Mouse (Mus musculus) R1 (cell line): ENCODE measurements at regions not wholly inside any gene's neighbourhood (a gene's known extent, or its start where the extent isn't known, plus 50 kb on each side); places are given as distances from the start of the nearest gene placed in this dataset.
"Not testable (repeated sequence)": the region's sequence is repeated elsewhere in the genome, so short reads cannot be mapped to it uniquely, and the experiment has no call there.

Experiments used
- DNase-seq: peaks from one replicate; pipeline ENCODE4 v3.0.0-alpha.2; 2018; ENCODE audit warnings: low read depth, low spot score

DNA sequence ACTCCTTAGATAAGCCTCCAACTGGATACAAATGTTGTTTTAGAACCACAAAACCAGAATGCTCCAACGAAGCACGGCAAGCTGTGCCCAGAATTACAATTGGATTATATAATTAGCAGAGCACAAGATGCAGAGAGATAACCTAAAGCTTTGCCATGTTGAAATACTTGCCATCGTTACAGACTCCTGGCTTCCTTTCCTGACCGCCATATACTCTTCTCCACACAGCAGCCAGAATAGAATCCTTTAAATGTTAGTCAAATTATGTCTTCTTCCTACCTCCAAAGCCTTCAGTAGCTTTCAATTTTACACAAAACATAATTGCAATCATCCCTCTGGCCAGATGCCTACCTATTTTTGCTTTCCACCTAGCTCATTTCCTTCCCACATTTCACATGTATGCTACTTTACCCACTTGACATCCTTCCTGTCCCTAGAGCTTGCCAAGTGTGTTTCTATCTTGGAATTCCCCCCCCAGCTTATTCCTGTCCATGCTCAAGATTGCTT lies 52.8 kb upstream of the G2e3 start:
- DNase-seq, result no peak

DNA sequence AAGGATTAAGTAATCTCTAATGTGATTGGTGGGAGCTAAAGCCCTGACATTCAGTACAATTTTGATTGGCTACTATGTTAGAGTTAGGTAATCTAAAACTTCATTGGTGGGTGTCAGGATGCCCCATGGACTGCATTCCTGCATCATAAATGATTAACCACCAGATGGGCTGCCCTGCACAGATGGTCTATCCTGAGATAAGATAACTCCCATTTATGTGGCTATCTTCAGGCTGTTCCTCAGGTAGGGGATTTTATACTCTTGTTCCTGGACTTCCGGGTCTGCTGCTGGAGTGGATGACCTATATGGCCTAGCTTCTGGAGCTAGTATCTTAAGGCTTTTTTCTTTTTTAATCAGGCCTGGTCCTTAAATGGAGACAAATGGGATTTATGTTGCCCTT lies 69.5 kb upstream of the G2e3 start:
- DNase-seq, result no peak

DNA sequence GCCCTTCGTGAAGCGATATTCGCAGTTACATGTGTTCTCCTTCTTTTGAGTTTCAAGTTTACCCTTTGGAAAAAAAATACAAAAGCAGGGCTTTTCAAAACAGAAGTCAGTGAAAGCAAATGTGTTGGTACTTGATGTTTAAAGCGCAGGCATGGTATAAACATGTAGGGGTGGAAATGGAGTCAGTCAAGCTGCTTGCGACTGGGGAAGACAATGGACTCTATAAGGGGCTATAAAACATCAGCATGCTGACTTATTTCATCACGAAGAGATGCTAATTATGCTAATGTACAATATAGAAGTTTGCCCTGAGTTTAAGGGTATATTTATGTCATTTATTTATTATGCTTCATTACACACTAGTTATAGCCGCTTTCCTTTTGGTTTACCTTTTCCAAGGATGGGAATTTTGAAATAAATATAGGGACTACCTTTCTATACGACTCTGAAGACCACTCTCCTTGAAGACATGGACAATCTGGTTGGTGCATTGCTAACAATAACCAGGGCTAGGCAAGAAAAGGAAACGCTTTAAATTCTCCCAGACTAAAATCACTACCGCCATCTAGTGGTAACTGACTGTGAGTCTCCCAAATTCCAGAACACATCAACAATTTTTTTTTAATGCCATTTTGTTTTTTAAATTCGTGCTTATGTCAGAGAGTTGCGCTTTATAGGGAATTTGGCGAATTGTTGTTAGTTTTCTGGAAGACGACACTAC lies 71.9 kb upstream of the G2e3 start:
- peak; percentile 47 for DNase-seq

DNA sequence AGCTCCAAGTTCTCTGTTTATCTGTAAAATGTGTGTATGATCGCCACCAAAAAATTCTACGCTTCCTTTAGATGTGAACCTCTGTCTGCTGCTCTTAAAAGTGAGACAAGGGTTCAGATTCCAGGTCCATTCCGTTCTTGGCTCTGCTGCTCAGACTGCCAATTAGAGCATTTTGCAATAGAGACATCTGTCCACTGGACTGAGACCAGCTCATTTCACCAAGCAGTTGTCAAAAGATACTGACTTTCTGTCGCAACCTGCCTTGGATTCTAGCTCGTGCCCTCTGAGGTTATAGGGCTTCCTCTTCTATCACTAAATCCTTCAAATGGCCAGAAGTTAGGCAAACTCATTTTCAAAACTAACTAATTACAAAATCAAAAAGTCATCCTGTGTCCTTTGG lies 74.4 kb upstream of the G2e3 start:
- DNase-seq, result no peak

DNA sequence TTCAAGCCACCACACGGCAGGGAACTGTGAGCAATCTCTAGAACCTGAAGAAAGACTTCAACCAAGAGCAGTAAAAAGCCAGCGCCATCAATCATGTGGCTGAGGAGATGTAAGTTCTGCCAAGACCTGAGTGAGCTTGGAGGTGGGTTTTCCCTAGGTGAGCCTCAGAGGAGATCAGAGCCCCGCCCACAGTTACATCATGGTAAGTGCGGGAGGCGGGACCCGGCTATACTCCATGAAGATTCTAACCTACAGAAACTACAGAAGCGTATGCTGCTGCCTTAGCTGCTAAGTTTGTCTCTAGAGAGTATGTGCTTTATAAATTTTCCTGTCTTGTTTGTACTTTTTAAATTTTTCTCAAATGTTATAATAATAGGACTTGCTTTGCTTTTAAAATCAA lies 105.0 kb upstream of the G2e3 start:
- no peak for DNase-seq

DNA sequence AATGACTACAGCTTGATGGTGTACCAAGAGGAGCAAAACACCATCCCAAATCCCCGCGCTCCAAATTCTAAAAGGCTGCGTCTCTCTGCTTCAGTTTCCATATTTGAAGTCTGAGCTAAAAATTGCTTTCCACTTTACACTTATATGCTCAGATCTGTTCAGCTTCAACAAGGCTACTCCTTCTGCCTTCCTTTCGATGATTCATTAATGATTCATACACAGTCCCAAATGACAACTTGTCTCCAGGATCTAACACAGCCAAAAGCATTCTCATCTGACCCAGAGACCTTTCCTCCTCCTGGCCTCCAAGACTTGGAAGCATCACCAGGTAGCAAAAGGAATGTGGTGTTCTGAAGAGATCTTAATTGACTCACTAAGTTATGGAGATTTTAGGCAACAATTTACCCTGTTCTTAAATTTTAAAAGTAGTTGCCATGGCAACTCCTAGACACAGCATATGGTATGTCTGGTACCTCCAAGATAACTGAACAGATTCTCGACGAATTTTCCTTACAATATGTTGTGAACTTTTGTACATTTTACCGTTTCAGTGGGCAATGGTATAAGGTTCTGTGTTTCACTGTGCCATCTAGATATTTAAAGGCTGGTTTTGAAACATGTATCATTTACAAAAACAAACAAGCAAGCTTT lies 106.6 kb upstream of the G2e3 start:
- peak; percentile 5 for DNase-seq

DNA sequence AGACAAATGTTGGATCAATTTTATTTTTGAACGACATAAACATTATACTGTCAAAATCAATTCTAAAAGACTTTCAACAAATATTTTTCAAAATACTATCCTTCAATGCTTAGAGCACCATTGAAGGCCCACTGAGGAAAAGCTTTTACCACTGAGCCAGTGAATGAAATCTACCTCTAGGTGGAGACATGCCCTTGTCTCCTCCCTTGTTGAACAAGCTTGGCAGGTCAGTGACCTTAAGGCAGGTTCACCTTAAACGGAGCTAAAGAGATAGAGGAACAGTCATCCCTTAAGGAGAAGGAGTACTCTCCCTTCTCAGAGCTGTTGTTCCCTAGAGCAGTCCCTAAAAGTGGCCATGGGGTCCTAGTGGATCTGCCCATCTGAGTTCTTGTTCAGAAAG lies 136.2 kb upstream of the G2e3 start:
- DNase-seq, result peak; percentile 12

DNA sequence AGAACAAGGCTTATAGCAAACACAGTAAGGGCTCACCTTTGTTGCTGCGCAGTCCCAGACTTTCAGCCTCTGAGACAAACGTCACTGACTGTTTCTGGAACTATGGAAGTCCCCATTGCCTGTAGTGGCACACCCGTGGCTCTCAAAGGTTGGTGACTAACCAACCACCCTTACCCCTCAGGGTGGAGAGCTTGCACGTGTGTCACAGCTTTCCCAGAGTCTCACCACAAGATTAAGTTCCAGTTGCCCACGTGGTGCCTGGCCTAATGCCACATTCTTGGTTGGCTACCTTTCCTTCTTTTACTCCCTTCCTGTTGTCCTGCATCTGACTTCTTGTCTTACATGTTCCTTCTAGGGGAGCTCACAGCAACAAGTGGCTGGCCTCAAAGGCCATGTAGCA lies 151.6 kb upstream of the G2e3 start:
- DNase-seq, result no peak

DNA sequence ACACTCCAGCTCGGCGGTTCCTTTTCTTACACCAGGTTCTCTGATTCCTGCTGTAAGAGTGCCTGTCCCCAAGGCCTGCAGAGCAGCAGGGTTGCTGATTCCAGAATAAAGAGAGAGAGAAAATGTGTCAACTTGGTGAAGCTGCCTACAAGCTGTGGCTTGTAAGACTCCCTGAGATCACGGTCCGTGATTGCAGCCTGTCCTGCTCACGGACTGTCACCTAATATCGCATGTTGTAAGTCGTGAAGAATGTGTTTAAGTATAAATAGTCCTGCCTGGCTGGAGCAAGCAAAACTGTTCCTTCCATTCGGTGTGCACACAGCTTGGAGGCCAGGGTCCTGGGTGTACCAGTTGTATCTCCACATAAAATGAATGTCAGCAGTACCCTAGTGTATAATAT lies 152.7 kb upstream of the G2e3 start:
- no peak for DNase-seq

DNA sequence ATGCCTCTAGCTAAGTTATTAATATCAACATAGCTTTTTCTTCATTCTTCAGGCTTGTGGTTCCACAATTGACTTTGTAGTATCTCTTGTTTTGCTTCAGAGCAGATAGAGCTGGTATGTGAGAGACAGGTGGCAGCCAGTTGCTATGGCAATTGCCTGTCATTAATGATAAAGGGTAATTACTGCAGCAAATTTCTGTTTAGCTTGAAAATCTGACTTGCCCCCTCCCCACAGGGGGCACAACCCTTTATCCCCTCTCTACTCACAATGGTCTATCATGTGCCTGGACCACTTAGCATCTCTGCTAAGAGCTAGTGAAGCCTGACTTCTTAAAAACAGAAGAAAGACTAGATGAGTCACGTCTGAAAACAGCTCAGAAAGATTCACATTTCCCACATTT lies 157.1 kb upstream of the G2e3 start:
- DNase-seq, result no peak

DNA sequence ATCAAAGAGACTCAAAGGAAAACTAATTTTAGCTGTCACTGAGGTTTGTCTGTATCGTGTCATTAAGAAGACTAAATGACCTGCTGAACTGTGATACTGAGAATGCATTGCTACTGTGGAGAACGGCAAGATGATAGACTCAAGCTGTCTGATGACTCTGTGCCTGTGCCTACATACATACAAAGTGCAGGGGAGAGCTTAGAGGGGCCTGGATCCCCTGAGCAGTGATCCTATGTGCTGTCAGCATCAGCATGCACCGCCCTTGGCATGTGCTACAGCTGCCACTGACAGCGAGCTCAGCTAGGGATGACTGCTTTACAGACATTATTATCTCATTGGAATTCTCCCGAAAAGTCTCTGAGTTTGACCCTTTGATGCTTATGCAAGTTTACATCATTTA lies 157.7 kb upstream of the G2e3 start:
- DNase-seq, result no peak

DNA sequence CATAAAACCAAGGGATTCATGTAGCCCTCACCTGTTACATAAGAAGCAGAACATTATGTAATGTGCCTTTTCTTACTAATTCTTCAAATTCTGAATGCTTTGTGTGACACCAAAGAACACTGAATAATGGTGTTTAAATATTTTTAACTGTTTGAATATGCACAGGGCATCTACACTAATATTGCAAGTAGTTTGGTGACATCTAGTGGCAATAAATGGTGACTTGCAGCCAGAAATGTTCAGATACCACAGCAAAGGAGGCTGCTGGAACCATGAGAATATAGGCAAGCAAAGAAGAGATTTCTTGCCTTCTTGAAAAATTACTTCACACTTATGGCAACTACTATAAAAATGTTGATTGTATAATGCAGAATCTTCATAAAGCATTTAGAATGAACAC lies 159.6 kb upstream of the G2e3 start:
- DNase-seq, result peak; percentile 23

DNA sequence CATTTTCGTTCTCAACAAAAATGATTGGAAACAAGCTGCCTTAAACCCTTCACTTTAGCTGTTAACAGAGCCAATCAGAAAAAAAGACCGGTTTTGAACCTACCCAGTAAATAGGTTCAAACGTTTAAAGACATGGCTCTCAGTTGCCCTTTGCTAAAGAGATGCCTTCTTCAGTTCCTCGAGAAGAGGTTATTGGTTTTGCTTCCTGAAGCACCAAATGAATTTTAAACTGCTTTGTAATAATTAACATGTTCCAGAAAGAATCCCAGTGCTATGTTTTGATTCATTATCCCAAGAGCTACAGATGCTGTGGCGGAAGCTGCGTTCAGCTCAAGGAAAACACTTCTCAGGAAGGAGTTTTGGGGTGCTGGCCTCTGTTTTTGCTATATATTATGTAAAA lies 160.1 kb upstream of the G2e3 start:
- DNase-seq, result no peak

DNA sequence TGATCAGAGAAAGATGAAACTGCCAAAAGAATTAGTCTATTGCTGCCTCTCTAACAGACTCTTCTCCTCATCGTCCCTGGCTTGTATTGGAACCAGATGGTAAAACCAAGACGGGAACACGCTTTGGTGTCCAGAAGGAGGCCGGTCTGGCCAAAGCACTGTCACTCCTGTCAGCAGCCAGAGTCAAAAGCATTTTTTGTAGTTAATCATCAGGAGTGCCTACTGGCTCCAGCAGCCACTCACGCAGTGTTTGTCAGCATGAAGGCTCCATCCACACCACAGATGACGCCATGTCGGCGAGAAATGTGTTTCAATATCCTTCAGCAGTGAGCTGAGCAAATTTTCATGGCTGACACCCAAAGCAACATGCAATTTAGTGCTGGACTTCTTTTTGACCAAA lies 162.1 kb upstream of the G2e3 start:
- no peak for DNase-seq

DNA sequence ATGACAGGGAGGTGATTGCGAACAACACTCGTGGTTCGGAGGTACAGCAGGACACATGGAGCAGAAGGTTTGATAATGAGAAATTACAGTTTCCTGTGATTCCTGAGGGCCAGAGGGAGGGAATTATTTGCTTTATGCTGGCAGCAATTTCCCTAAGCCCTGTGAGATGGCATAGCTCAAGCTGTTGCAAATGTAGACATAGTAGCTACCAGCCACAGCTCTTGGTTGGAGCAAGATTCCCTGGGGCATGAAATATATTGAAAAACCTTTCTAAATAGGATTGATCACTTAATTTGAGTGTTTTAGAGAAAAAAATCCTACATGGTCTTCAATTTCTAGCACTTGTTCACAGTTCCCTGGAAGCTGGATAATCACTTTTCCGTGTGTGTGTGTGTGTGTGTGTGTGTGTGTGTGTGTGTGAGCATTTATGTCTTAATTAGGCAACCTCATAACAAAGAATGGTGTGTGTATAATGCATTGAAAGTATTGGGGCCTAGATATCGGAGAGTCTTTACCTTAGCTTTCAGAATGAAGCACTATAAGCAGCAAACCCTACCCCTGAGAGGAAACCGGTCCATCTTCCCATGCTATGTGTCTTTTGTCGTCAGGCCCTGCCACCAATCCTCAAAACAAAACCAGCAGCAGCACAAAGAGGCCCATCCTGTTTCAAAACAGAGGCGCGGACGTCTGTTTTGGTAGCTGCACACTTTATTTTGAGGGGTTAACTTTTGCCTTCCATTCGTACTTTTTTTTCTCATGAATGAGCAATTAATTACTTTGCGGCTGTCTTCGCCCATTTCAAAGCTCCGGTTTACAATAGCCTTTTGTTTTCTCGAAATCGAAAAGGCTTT lies 172.7 kb upstream of the G2e3 start:
- no peak for DNase-seq

DNA sequence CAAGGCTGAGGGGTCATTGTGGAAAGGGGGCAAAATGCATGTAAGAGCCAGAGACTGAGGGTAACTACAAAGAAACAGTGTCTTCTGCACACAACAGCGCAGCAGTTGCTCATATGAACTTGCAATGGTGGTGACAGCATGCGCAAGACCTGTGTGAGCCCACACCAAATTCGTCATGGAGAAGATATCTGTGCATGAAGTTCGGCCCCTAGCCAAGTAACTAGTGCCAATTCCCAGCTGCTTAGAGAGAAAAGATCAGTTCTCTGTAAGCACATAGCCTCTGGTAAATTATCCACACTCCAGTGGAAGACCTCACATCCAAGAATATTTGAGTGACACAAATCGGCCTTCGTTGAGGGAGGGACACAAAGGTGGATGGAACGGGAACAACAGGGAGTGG lies 182.7 kb upstream of the G2e3 start:
- DNase-seq, result no peak

DNA sequence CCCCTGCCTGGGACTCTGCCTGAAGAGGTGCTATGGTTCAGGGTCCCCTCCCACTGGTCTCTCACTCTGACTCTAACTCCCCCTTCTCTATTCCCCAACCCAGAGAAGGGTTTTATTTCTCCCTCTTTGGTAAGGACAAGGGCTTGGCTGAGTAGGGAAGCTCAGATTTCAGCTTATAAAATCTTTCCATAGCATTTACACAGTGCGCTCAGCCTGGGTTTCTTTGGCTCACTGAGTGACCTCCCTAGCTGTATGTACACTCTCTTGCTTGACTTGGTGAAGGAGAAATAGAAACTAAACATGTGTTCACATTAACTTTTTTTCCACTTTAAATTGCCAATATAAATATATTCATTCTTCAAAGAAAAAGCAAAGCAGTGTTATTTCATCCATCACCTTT lies 186.9 kb upstream of the G2e3 start:
- DNase-seq, result no peak

DNA sequence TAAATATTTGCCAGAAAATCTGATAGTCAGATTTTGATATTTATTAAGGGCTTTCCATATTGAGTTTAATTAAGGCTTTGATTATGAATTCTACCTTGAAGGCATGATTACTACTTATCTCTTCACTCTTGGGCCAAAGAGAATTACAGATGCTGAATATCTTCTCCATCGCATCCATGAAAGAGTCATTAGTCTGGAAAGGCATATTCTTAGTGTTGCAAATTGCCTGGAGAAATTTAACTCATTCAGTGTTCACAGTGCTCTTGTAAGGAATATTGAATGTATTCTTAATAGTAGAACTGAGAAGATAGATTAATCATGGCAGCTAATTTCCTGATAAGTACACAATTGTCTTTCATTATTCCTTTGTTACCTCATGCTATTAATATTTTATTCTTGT lies 187.7 kb upstream of the G2e3 start:
- no peak for DNase-seq

DNA sequence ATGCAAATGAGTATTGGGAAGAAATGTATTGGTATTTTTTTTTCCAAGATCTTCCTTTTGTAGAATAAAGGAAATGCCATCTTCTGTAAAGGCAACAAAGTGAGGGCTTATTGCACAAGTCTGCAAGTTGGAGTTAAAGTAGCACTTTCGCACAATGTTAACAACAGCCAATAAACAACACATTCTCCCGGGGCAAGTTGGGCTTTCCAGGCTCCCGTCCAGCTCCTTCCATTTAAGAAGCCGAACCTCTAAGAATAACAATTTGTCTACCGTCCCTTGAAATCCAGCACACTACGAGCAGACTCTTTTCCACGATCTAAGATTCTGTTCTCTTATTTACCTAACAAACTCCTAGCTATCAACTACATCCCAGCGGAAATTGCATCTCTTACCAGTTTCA lies 199.9 kb upstream of the G2e3 start:
- DNase-seq, result no peak

DNA sequence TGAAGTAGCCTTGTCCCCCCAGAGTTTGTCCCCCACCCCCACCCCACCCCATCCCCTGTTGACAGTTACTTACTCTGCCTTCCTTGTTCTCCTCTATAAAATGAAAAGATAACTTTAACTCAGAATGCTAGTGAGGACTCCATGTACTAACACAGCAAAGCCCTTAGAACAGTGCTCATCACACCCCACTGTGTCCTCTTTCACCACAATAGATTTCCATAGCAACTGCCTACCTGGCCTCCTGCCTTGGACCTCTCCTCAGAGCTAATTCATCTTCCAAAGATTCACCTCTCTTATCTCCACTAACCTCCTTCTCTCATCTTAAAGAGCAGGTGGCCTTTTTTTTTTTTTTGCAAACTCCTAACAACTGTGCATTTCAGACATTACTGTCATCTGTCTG lies 204.0 kb upstream of the G2e3 start:
- DNase-seq, result no peak

DNA sequence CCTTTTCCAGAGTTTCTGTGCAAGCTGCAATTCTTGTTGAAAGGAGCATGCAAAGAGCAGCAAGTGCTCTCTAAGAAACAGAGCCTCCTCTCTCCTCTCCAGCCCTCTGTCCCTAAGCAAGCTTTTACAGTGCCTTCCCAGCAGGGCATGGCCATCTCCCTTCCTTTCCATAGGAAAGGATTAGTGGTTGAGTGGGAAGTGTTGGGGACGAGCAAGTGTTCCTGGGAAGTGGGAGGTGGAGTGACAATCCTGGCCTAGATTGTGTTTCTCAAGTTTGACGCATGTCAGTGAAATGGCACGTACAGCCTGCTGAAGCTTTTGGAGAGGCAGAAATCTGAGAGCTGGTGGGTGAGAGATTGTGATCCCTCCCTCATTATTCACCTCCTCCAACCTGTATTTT lies 204.7 kb upstream of the G2e3 start:
- DNase-seq, result no peak

DNA sequence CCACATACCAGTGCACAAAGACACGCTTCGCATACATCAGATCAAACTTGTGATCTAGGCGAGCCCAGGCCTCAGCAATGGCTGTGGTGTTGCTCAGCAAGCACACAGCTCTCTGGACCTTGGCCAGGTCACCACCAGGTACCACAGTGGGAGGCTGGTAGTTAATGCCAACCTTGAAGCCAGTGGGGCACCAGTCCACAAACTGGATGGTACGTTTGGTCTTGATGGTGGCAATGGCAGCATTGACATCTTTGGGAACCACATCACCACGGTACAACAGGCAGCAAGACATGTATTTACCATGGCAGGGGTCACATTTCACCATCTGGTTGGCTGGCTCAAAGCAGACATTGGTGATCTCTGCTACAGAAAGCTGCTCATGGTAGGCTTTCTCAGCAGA lies 214.2 kb upstream of the G2e3 start:
- DNase-seq, result not testable (repeated sequence)

DNA sequence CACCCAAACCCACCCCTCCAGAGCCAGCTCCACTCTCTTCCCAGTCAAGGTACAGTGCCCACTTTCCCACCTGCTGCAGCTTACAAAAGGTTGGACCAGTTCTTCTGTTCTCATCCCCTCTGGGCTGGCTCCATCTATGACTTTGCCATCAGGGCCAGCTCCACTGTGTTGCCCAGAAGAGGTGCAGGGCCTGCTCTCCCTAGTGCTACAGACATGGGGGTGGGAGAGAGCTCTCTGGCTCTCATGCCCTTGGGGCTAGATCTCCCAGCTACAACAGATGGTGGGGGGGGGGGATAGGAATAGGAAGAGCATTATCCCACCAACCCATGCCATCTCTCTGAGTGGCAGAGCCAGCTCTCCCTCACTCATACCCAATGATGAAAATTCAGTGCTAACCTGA lies 219.6 kb upstream of the G2e3 start:
- DNase-seq, result no peak
